Mouse (Mus musculus) forebrain, embryonic 14.5 days (tissue): ENCODE data around the gene Ptges2. TPM values are rescaled to one million over a fixed set of nuclear protein-coding genes. Genes with fewer than 3 reads are reported as not detected.
A peak's percentile ranks its signal among the peaks of the same experiment; 100 is the strongest.
"Not testable (repeated sequence)": the region's sequence is repeated elsewhere in the genome, so short reads cannot be mapped to it uniquely, and the experiment has no call there.

Experiments used
- ATAC-seq: fragments of 200-750 bp; cut with Nextera tagmentation; 2 replicates; pipeline ENCODE4 v1.8.0; 2017; ENCODE audit warnings: mild to moderate bottlenecking, moderate library complexity
- DNase-seq: peaks from one replicate; pipeline ENCODE4 v3.0.0-alpha.2; 2015; ENCODE audit warnings: low spot score
- H3K27ac ChIP-seq: fragments of 300-500 bp; sonication (generic); 2 replicates; pipeline ENCODE4 v1.5.1; 2014; ENCODE audit warnings: low read depth, mild to moderate bottlenecking, control low read depth, low read length, moderate library complexity
- H3K27me3 ChIP-seq: fragments of 300-500 bp; sonication (generic); replicated peaks from 2 replicates; pipeline ENCODE4 v1.6.1; 2014; ENCODE audit warnings: low read length, control low read depth, mixed read lengths; ENCODE audit not compliant: control insufficient read depth, insufficient read depth
- H3K36me3 ChIP-seq: fragments of 300-500 bp; sonication (generic); 2 replicates; pipeline ENCODE4 v1.6.1; 2014; ENCODE audit warnings: low read length, control low read depth; ENCODE audit not compliant: control insufficient read depth, insufficient read depth
- H3K4me1 ChIP-seq: fragments of 300-500 bp; sonication (generic); 2 replicates; pipeline ENCODE4 v1.6.1; 2014; ENCODE audit warnings: antibody characterized with exemption, low read length, control low read depth; ENCODE audit not compliant: control insufficient read depth, insufficient read depth
- H3K4me2 ChIP-seq: fragments of 300-500 bp; sonication (generic); 2 replicates; pipeline ENCODE4 v1.6.1; 2014; ENCODE audit warnings: mild to moderate bottlenecking, control low read depth, low read length
- H3K4me3 ChIP-seq: fragments of 300-500 bp; sonication (generic); 2 replicates; pipeline ENCODE4 v1.5.1; 2014; ENCODE audit warnings: low read depth, low read length, control low read depth
- H3K9ac ChIP-seq: fragments of 300-500 bp; sonication (generic); 2 replicates; pipeline ENCODE4 v1.6.1; 2014; ENCODE audit warnings: mild to moderate bottlenecking, low read length, control low read depth, moderate library complexity
- H3K9me3 ChIP-seq: fragments of 300-500 bp; sonication (generic); replicated peaks from 2 replicates; pipeline ENCODE4 v1.6.1; 2016; ENCODE audit warnings: low read length, control low read depth, mixed read lengths; ENCODE audit not compliant: control insufficient read depth
- WGBS: fragments of 180-500 bp; shearing (Covaris S2); extraction: QIAGEN DNeasy Blood & Tissue Kit; methylation state at CpG from one replicate; pipeline ENCODE4 v1.1.7; 2014; 5-methylcytosine and 5-hydroxymethylcytosine counted together
- polyA plus RNA-seq: library from polyadenylated mRNA; unstranded; fragments of >200 nt; fragmentation: Nextera tagmentation; extraction: Ambion mirVana; gene quantifications from 2 replicates; pipeline ENCODE4 v1.2.1, GENCODE M21; 2014

Ptges2 gene
- polyA plus RNA-seq, 1 experiment from 2014 or later: 42.2 TPM

DNA sequence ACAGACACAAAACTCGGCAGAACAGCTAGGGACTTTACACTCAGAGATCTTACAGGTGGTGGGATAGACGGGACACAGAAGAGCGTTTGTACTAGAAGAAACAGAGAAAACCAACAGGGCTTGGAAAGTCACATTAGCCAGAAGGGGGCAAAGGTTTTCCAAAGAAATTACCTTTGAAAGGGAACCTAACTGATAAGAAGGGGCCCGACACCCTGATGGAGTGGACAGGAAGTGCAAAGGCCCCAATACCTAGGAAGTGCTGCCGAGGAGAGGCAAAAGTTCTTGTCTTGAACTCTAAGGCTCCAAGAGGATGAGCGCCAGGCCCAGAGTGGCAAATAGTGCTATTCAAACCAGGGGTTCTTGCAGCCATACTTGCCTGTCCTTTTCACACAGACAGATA is 41.9 kb upstream of the Ptges2 start:
- Histone ChIP-seq H3K9me3 (no peaks in the 10 kb centered on the region), H3K4me1 (peaks cover 10% of the 10 kb centered on the region; the same call in 1 of the 2 replicates), H3K27me3 (no peaks in the 10 kb centered on the region), H3K4me3 (no peak overlapping the region), H3K27ac (no peak overlapping the region), H3K36me3 (no peaks in the 10 kb centered on the region), H3K9ac (no peak overlapping the region), H3K4me2 (no peak overlapping the region; the same call in 1 of the 2 replicates)
- DNase-seq: no peak
- WGBS: 70% methylated on average over 6 of the region's 6 CpGs
- ATAC-seq: no peak

DNA sequence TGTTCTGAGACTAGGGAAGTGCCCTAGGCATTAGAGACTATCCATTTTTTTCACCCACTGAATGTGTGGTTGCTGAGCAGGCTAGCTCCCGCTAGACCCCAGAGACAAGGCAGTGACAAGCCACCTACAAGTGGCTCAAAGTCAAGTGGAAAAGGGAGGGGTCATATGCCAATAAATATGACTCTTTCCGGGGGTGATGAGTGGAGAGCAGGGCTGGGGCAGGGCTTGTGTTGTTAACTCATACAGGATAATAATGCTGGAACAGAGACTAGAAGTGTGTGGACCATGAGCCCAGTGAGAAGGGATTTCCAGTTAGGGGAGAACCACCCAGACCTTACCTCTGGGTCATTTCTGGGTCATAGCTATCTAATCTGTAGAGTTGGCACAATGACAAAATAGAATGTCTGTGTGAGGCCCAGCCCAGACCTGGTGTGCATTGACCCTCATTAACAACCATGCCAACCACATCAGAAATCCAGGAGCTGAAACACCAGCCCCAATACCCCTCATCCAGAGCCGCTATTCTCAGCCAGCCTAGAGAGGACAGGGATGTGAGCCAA is 41.3 kb upstream of the Ptges2 start:
- H3K9me3 ChIP-seq: no peaks in the 10 kb centered on the region
- H3K4me2 ChIP-seq: no peak overlapping the region
- no peaks in the 10 kb centered on the region for H3K36me3 ChIP-seq
- 90% methylated on average over 3 of the region's 3 CpGs for WGBS
- no peak overlapping the region for H3K4me3 ChIP-seq
- no peaks in the 10 kb centered on the region for H3K27me3 ChIP-seq
- DNase-seq (no peak), ATAC-seq (no peak)
- no peak overlapping the region for H3K27ac ChIP-seq
- peaks cover 10% of the 10 kb centered on the region; the same call in 1 of the 2 replicates for H3K4me1 ChIP-seq
- H3K9ac ChIP-seq: no peak overlapping the region

DNA sequence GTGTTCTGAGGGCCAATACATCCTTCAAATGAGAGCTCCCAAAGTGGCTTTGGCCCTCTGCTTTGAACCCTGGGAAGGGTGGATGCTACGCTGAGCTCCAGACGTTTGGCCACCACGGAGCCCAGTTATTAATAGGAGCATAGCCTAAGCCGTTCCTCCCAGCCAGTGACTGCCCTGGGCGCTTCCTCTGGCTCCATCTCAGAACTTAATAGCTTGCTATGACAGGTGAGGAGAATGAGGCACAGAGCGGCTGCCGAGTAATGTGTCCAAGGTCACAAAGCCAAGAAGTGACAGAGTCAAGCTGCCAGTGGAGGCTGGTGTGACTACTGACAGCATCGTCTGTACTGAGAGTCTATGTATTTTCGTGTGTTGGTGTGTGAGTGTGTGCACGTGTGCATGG is 39.5 kb upstream of the Ptges2 start:
- ATAC-seq: no peak
- DNase-seq: no peak
- peaks cover under 1% of the 10 kb centered on the region for H3K27me3 ChIP-seq
- no peaks in the 10 kb centered on the region for H3K9me3 ChIP-seq
- H3K36me3 ChIP-seq: no peaks in the 10 kb centered on the region
- no peak overlapping the region for H3K4me3 ChIP-seq
- H3K4me2 ChIP-seq: no peak overlapping the region
- WGBS: 84% methylated on average over 10 of the region's 10 CpGs
- no peak overlapping the region for H3K27ac ChIP-seq
- no peak overlapping the region for H3K9ac ChIP-seq
- peaks cover 10% of the 10 kb centered on the region for H3K4me1 ChIP-seq

DNA sequence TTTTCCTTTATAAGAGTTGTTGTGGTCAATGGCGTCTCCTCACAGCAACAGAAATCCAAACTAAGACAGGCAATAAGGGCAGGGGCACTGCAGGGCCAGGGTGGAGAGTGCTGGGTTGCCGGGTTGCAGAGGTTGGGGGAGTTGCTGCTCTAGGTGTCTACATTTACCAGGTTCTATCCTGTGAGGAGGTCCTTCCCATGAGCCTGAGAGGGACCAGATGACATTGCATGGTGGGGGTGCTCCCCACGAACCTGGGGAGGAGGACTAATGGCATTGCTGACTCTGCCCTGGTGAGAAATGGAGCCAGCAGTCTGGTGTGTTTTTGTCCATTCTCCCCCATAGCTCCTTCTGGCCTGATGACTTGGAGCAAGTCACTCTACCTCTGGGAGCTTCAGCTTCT is 38.0 kb upstream of the Ptges2 start:
- DNase-seq: no peak
- Histone ChIP-seq H3K27ac (no peak overlapping the region), H3K9me3 (no peaks in the 10 kb centered on the region), H3K4me1 (peaks cover 11% of the 10 kb centered on the region), H3K4me2 (no peak overlapping the region), H3K36me3 (no peaks in the 10 kb centered on the region), H3K27me3 (peaks cover 9% of the 10 kb centered on the region), H3K9ac (no peak overlapping the region), H3K4me3 (no peak overlapping the region)
- no peak for ATAC-seq
- WGBS: 87% methylated on average over 3 of the region's 3 CpGs

DNA sequence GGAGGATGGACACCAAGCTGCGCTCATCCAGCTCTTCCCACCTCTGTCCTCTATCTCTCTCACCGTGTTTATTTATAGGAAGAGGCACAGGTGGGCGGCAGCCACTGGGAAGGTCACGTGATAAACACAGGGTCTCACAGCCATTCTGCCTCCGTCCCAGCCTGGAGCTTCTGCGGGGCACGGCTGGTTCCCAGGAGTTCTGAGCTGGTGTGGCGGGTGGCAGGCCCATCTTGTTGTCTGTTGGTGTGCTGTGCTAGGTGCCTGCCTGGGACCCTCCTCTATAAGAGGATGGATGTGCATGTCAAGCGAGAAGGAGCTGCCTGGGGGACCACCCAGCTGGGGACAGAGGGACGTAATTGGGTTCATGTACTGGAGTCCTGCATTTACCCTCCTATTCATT is 37.3 kb upstream of the Ptges2 start:
- Histone ChIP-seq H3K27me3 (peaks cover 9% of the 10 kb centered on the region), H3K36me3 (no peaks in the 10 kb centered on the region), H3K4me3 (no peak overlapping the region), H3K4me1 (peaks cover 9% of the 10 kb centered on the region), H3K4me2 (no peak overlapping the region), H3K27ac (no peak overlapping the region), H3K9me3 (no peaks in the 10 kb centered on the region), H3K9ac (no peak overlapping the region)
- 67% methylated on average over 10 of the region's 10 CpGs for WGBS
- no peak for ATAC-seq
- no peak for DNase-seq

DNA sequence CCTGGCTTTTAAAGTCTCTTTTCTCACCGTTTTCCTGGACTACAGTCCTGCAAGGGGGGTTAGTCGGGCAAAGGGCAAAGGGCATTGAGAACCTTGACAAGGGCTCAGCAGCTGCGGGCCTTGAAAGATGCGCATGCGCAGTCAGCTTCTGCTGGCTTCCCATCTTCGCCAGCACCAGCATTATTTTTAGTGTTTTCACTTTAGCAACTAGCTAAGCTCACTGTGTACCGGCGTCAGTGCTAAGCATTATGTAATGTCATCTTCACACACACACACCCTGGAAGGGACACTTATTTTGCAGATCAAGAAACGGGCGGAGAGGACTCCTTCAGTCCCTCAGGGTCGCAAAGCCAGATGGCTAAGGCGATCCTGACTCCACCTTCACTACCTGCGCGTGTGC is 35.0 kb upstream of the Ptges2 start:
- Histone ChIP-seq H3K9me3 (no peaks in the 10 kb centered on the region), H3K4me3 (peak overlapping the region; percentile 19; the same call in 1 of the 2 replicates), H3K4me2 (peak overlapping the region; percentile 52), H3K27ac (no peak overlapping the region), H3K36me3 (peaks cover 2% of the 10 kb centered on the region; the same call in 1 of the 2 replicates), H3K27me3 (peaks cover 9% of the 10 kb centered on the region), H3K4me1 (peaks cover 11% of the 10 kb centered on the region), H3K9ac (no peak overlapping the region; the same call in 1 of the 2 replicates)
- 11% methylated on average over 14 of the region's 14 CpGs for WGBS
- ATAC-seq (peak; percentile 21; the same call in 1 of the 2 replicates), DNase-seq (peak; percentile 71)

DNA sequence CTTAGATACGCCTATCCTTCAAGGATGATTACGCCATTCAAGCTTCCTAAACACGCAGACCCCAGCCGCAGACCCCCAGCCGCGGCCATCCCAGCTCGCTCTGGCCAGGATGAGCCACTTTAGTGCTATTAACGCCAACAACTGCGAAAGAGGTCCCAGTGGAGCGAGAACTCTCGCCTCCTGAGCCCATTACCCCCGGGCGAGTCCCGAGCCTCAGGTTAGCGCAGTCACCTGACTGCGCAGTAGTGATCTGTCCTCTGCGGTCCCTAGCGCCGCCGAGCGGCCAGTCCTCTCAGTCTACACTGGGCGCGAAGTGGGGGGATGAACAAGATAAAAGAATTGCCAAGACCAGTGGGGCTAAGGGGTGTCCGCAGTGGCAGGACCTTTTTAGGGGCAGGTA is 34.3 kb upstream of the Ptges2 start:
- DNase-seq (peak; percentile 33), ATAC-seq (peak; percentile 40; the same call in 1 of the 2 replicates)
- H3K4me2 ChIP-seq: peak overlapping the region; percentile 52
- no peak overlapping the region for H3K27ac ChIP-seq
- peaks cover 9% of the 10 kb centered on the region for H3K27me3 ChIP-seq
- peak overlapping the region; percentile 19 for H3K4me3 ChIP-seq
- H3K4me1 ChIP-seq: peaks cover 11% of the 10 kb centered on the region
- H3K9ac ChIP-seq: peak overlapping the region; percentile 41; the same call in 1 of the 2 replicates
- WGBS: 2% methylated on average over 24 of the region's 24 CpGs
- no peaks in the 10 kb centered on the region for H3K9me3 ChIP-seq
- peaks cover 2% of the 10 kb centered on the region; the same call in 1 of the 2 replicates for H3K36me3 ChIP-seq

DNA sequence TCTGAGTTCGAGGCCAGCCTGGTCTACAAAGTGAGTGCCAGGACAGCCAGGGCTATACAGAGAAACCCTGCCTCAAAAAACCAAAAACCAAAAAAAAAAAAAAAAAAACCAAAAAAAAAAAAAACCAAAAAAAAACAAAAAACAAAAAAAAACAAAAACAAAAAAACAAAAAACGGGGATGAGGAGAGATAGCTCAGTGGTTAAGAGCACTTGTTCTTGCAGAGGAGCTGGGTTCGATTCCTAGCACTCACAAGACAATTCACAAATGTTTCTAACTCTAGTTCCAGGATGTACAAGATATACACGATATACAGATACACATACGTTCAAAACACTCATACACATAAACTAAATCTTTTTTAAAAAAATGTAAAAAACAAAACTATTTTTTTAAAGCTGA is 33.4 kb upstream of the Ptges2 start:
- 53% methylated on average over 5 of the region's 5 CpGs for WGBS

DNA sequence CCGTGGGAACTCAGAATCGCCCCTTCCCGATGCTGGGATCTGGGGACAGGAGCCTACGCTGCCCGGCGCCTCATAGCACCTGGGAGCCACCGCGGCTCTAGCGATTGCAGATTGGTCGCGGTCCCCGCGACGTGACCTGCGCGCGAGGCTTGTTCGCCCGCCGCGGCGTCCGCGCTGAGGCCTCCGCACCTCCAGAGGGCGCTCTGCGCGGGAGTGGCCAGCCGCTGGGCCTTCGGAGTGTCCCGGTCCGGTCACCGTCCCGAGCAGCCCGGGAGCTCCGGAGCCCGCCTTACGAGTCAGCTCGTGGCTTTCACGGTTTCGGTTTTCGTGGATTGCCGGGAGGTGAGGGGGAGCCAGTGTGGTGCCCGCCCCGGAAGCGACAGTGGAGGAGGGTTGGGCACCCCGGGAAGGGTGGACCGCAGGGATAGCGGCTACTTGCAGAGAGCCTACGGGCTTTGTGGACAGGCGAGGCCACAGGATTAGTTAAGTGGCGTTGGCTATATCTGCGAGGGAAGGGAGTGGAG is 32.8 kb upstream of the Ptges2 start:
- H3K27me3 ChIP-seq: peaks cover 9% of the 10 kb centered on the region
- peak overlapping the region; percentile 83 for H3K4me2 ChIP-seq
- ATAC-seq (peak; percentile 80), DNase-seq (peak; percentile 83)
- peak overlapping the region; percentile 75 for H3K27ac ChIP-seq
- peaks cover 15% of the 10 kb centered on the region for H3K36me3 ChIP-seq
- H3K4me3 ChIP-seq: peak overlapping the region; percentile 80
- peak overlapping the region; percentile 87 for H3K9ac ChIP-seq
- H3K4me1 ChIP-seq: peaks cover 11% of the 10 kb centered on the region
- H3K9me3 ChIP-seq: no peaks in the 10 kb centered on the region
- WGBS: under 1% methylated on average over 53 of the region's 53 CpGs

More for the DNA sequence above, 33.4 kb upstream of the Ptges2 start:
- Histone ChIP-seq H3K4me3 (peak overlapping the region; percentile 80), H3K4me2 (peak overlapping the region; percentile 83), H3K9ac (peak overlapping the region; percentile 87), H3K4me1 (peaks cover 11% of the 10 kb centered on the region)
- DNase-seq, H3K9me3 ChIP-seq, H3K27me3 ChIP-seq, H3K36me3 ChIP-seq, ATAC-seq, H3K27ac ChIP-seq: not testable (repeated sequence)
